Mouse (Mus musculus) heart, postnatal 14 days (tissue): ENCODE data around the gene Pnkd. TPM values are rescaled to one million over a fixed set of nuclear protein-coding genes. Genes with fewer than 3 reads are reported as not detected.
A peak's percentile ranks its signal among the peaks of the same experiment; 100 is the strongest.
"Not testable (repeated sequence)": the region's sequence is repeated elsewhere in the genome, so short reads cannot be mapped to it uniquely, and the experiment has no call there.

Experiments used
- DNase-seq, 2 experiments: peaks; one replicate each; pipeline ENCODE4 v3.0.0; 2021 to 2022
- intact Hi-C: fragments of 180-260 bp; cut with DNase I; formaldehyde crosslinking; loops from one replicate; pipeline ENCODE4 v1.15.1; 2025
- total RNA-seq, 2 experiments: library from RNA; stranded (reverse); gene quantifications; 2 replicates each; pipeline ENCODE4 v1.2.3; 2021

The Pnkd gene
- total RNA-seq, 2 experiments from 2014 or later: 190 to 191 TPM

- no peak for DNase-seq
- intact Hi-C loops: no loop called here
Observed at GRCm38 (mm10) chr1:74277041-74277440, 7.7 kb upstream of the Pnkd start.

DNA sequence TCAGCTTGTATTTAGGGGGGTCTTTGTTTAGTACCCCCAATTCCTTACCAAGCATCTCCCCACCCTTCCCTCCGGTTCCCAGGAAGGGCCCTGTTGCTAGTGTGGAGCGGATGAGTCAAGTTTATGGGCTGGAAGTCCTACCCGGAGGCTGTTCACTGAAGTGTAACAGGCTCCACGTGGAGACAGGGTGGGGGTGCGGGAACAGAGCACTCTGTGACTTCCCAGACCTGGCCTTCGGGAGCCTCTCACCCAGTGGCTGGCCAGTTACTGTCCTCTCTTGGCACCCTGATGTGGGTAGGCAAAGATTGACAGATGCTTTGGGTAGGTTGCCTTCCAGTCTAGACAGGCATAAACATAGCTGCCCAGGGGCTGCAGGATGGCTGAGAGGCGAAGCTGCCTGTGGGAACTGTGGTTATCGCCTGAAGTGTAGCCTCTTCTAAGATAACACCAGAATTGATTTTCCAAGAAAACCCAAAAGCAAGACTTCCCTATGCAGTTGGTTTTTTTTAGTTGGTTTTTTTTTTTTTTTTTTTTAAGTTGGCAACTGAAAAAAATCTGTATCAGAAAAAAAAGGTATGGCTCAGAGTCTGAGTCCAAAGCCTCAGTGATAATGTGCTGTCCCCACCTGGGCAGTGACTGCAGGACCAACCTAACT, 6.7 kb upstream of the Pnkd start:
- no peak for DNase-seq
- intact Hi-C loops: no loop called here

- DNase-seq: no peak
- intact Hi-C loops: no loop called here
Observed at GRCm38 (mm10) chr1:74278538-74278937, 6.2 kb upstream of the Pnkd start, which contains the start of gene Gpbar1. Gene Gpbar1 (plus strand): TSS chr1:74278550.

GRCm38 (mm10) chr1:74278988-74279387, 5.7 kb upstream of the Pnkd start:
- intact Hi-C loops: no loop called here
- no peak for DNase-seq

DNA sequence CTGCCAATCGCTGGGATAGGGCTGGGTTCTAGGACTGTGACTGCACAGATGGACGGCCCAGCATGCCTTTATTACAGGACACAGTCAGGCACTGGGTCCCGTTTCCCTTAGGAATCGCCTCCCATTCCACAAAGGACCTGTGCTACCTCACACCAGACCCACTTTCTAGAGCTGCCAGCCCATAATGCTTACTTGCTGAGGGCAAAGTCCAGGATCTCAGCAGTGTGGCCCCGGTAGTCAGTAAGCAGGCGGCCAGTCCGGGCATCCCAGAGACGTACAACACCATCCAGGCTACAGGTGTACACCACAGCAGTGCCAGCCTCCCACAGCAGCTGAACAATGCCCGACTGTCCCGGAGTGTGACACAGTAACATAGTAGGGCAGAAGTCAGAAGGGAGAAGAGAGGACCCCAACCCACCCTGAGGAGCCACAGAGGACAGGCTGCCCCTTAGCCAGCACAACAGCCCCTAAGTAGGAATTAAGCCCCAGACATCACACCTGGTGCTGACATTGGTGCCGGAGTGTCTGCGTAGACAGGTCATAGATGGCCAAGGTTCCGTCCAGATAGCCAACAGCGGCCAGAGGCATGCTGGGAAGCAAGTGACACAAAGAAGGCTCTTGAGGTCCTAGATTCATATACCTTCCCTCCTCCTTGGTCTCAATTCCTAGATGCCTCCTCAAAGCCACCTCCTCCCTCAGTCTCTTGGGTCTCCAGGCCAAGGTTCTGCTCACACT, 4.0 kb upstream of the Pnkd start:
- intact Hi-C loops: loop anchor here (2.0 kb wide), 1 partner anchor 42 kb away; no protein-coding TSS in a partner anchor
- no peak for DNase-seq

DNA sequence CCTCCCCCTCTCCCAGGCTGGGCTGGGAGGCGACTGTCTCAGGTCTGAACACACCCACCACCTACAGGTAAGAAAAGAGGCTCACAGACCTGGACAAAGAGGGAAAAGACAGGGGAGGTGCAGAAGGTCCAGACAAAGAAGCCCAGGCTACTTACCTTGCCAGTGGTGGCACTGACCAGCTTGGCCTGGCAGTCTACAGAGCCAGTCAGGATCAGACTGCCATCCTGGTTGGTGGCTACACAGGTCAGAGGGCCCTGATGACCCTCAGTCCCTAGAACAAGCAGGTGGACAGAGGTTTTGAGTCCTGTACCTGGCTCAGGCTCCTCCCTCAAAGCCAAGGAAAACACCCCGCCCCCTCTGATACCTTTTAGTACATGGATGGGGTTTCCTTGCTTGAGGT, 3.4 kb upstream of the Pnkd start:
- no peak for DNase-seq
- intact Hi-C loops: loop anchor here (2.0 kb wide), 1 partner anchor 43 kb away; no protein-coding TSS in a partner anchor

DNA sequence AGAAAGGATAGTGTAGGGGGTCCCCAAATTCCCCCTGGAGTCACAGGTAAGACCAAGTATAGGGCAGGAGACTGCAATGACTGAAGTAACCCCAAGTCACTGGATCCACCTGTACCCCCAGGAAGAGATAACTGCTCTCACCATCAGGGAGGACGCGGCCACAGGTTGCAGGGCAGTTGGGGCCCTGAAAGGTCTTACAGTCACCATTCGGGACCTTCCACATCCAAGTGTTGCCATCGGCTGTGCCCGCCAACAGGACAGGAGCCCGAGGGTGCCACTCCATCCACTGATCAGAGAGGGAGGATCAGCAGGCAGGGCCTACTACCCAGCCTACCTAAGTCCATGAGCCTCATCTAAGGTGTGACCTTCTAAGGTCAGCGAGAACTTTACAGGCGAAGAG, 2.8 kb upstream of the Pnkd start:
- intact Hi-C loops: loop anchor here (2.0 kb wide), 1 partner anchor 43 kb away; no protein-coding TSS in a partner anchor
- no peak for DNase-seq

- DNase-seq: no peak
- intact Hi-C loops: no loop called here
Observed at GRCm38 (mm10) chr1:74282896-74283625, 1.7 kb upstream of the Pnkd start.

GRCm38 (mm10) chr1:74283686-74284463, 855 bp upstream of the Pnkd start:
- peak; percentile 52 to 61 for DNase-seq
- intact Hi-C loops: loop anchor here (1.0 kb wide), 1 partner anchor 78 kb away; no protein-coding TSS in a partner anchor

- DNase-seq: no peak
- intact Hi-C loops: loop anchor here (5.0 kb wide), 1 partner anchor 167 kb away; no protein-coding TSS in a partner anchor
Observed at GRCm38 (mm10) chr1:74285212-74286010, 681 bp downstream of the Pnkd start.

DNA sequence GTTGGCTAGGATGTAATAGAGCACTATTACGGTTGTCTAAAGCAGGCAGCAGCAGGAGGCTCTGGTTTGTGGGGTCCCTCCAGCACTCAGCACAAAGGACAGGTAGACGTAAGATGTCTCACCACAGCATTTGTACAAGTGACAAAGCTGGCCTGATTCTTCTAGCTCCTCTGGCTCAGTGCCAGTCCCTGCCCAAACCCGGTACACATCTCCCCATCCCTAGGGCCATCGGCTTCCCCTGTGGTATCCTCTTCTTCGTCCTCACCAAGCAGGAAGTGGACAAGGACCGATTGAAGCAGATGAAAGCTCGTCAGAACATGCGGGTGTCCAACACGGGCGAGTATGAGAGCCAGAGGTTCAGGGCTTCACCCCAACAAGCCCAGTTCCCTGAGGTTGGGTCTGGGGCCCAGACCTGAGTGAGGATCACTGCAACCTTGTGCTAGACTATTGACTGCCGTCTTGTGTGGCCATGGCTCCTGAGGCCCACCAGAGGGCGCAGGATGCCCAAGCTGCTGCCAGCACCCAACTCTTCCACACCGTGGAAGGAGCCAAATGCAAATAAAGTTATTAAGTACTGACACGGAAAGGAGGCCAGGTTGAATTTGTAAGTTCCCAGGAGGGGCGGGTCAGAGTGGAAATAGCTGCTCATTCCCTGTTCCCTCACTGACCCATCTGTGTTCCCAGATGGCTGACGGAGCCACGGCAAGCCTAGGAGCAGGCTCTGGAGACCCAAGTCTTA, 2.3 kb downstream of the Pnkd start:
- DNase-seq: not testable (repeated sequence)
- intact Hi-C loops: loop anchor here (5.0 kb wide), 1 partner anchor 165 kb away; no protein-coding TSS in a partner anchor

DNA sequence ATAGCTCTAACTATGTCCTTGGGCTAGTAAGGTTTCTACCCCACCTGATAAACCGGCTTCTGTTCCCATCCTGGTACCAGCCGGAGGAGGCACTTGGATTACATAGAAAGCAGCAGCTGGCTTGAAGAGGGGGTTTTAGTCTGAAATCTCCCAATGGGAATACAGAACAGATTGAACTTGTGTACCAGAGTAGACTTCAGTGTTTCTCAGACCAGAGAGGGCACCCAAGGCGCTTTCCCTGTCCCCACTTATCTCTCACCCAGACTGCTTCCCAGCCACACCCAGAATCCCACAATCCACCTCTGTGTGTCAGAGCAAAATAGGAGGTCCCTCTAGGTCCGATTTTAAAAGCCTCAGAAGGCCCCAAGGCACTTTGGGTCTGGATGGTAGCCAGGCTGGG, 3.6 kb downstream of the Pnkd start:
- intact Hi-C loops: loop anchor here (2.0 to 5.0 kb wide), 3 partner anchors 20 to 164 kb away; partner anchors contain the start of gene Catip
- DNase-seq: no peak

DNA sequence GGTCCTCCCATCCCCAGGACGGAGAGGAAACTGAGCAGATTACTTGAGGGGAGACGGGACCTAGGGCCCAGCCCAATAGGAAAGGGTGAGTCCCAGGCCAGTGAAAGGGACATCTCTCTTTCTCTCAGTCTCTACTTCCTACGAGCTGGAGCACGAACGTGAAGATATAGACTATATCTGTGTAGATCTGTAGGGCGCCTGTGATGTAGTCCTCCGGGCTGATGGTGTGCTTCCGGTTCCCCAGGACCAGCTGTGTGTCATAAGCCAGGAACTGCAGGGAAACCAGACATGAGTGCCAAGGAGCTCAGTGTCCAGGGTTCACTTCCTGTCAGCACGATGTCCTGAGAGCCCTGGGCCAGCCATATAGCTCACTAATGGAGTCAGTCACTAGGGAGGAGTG, 4.5 kb downstream of the Pnkd start:
- no peak for DNase-seq
- intact Hi-C loops: loop anchor here (1.0 to 5.0 kb wide), 4 partner anchors 20 to 163 kb away; partner anchors contain the start of gene Catip

DNA sequence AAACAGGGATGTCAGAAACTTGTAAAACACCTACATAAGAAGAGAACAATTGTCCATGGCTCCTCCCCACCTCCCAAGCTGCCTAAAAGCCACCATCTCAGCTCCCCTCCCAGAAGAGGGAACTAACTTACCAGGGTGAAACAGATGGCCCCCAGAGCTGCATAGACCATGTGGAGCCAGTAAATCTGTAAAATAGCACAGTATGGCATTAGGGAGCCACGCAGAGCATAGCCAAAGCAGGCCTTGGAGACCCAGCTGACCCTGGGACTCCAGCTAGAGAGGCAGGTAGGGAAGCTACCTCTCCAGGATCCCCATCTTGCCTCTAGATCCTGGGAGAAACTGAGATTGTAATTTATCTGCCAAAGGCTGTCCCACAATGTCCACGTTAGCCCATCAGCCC, 5.0 kb downstream of the Pnkd start:
- intact Hi-C loops: loop anchor here (1.0 to 5.0 kb wide), 4 partner anchors 19 to 163 kb away; partner anchors contain the start of gene Catip
- DNase-seq: no peak

GRCm38 (mm10) chr1:74290141-74290540, 5.4 kb downstream of the Pnkd start:
- intact Hi-C loops: no loop called here
- peak in 1 of 2 experiments; percentile 59 for DNase-seq

- intact Hi-C loops: no loop called here
- DNase-seq: no peak
Observed at GRCm38 (mm10) chr1:74292331-74293020, 7.7 kb downstream of the Pnkd start.

DNA sequence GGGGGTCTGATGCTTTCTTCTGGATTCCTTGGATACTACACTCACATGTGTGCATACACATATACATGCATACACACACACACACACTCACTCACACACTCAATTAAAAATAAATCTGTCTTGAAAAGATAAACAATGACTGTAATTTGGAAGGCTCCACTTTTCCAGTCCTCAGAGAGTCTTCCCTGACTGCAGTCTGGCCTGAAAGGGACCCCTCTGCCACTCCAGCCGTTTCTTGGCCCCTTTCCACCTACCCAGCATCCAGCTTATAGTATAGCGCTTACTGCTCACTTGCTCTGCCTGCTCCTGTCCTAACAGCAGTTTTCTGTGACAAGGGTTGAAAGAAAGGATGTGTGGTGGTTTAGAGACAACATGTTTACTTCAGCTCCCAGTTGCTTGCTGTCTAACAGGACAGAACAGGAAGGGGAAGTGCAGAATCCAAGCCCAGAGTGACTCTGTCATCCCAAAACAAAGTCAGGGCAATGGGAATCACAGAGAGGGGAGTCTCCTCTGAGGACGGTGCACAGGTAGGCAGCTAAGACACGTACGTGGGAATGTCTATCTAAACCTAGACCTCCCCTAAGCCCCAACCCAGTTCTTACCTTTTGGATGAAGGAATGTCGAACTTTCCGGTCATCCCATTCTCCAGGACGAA, 8.7 kb downstream of the Pnkd start:
- intact Hi-C loops: no loop called here
- DNase-seq: no peak
